Mouse (Mus musculus) lung, postnatal 0 days (tissue): ENCODE data around the gene Mpzl3. TPM values are rescaled to one million over a fixed set of nuclear protein-coding genes. Genes with fewer than 3 reads are reported as not detected.
A peak's percentile ranks its signal among the peaks of the same experiment; 100 is the strongest.

Source experiments
- ATAC-seq: fragments of 200-750 bp; cut with Nextera tagmentation; 2 replicates; pipeline ENCODE4 v1.8.0; 2017; ENCODE audit warnings: moderate library complexity
- DNase-seq: peaks from one replicate; pipeline ENCODE4 v3.0.0-alpha.2; 2016; ENCODE audit warnings: low spot score
- H3K27ac ChIP-seq: fragments of 300-500 bp; sonication (generic); 2 replicates; pipeline ENCODE4 v1.5.1; 2014; ENCODE audit warnings: antibody characterized with exemption, mild to moderate bottlenecking, low read length, mixed read lengths
- H3K27me3 ChIP-seq: fragments of 300-500 bp; sonication (generic); replicated peaks from 2 replicates; pipeline ENCODE4 v1.6.1; 2014; ENCODE audit warnings: low read length, mixed read lengths; ENCODE audit not compliant: insufficient read depth
- H3K36me3 ChIP-seq: fragments of 300-500 bp; sonication (generic); 2 replicates; pipeline ENCODE4 v1.6.1; 2014; ENCODE audit warnings: low read length, mixed read lengths; ENCODE audit not compliant: insufficient read depth
- H3K4me1 ChIP-seq: fragments of 300-500 bp; sonication (generic); 2 replicates; pipeline ENCODE4 v1.6.1; 2014; ENCODE audit warnings: antibody characterized with exemption, low read depth, low read length, mixed read lengths; ENCODE audit not compliant: insufficient read depth
- H3K4me2 ChIP-seq: fragments of 300-500 bp; sonication (generic); replicated peaks from 2 replicates; pipeline ENCODE4 v1.6.1; 2014; ENCODE audit warnings: low read depth, mild to moderate bottlenecking, low read length, moderate library complexity, mixed read lengths
- H3K4me3 ChIP-seq: fragments of 300-500 bp; sonication (generic); 2 replicates; pipeline ENCODE4 v1.5.1; 2014; ENCODE audit warnings: low read depth, low read length
- H3K9ac ChIP-seq: fragments of 300-500 bp; sonication (generic); replicated peaks from 2 replicates; pipeline ENCODE4 v1.6.1; 2014; ENCODE audit warnings: low read depth, mild to moderate bottlenecking
- H3K9me3 ChIP-seq: fragments of 300-500 bp; sonication (generic); 2 replicates; pipeline ENCODE4 v1.6.1; 2016; ENCODE audit warnings: low read length, mixed read lengths
- CTCF ChIP-seq: IDR thresholded peaks from 2 replicates; pipeline ENCODE4 v1.5.1; 2016; ENCODE audit warnings: antibody characterized with exemption, mild to moderate bottlenecking
- EP300 ChIP-seq: IDR thresholded peaks from 2 replicates; pipeline ENCODE4 v1.6.1; 2016; ENCODE audit warnings: antibody characterized with exemption, mild to moderate bottlenecking, control low read depth
- WGBS: fragments of 180-500 bp; shearing (Covaris S2); extraction: QIAGEN DNeasy Blood & Tissue Kit; methylation state at CpG from one replicate; pipeline ENCODE4 v1.1.7; 2014; 5-methylcytosine and 5-hydroxymethylcytosine counted together
- polyA plus RNA-seq: library from polyadenylated mRNA; unstranded; fragments of >200 nt; fragmentation: Nextera tagmentation; extraction: Ambion mirVana; gene quantifications from 2 replicates; pipeline ENCODE4 v1.2.1, GENCODE M21; 2015

Mpzl3 gene
- polyA plus RNA-seq, 1 experiment from 2014 or later = 2.0 TPM

GRCm38 (mm10) chr9:45103211-45103979 is 48.4 kb downstream of the Mpzl3 start:
- Histone ChIP-seq H3K27me3 (no peaks in the 10 kb centered on the region), H3K9me3 (no peaks in the 10 kb centered on the region), H3K4me1 (no peaks in the 10 kb centered on the region), H3K9ac (no peak overlapping the region), H3K27ac (no peak overlapping the region), H3K4me3 (no peak overlapping the region), H3K4me2 (no peak overlapping the region), H3K36me3 (no peaks in the 10 kb centered on the region)
- ATAC-seq (no peak), DNase-seq (peak; percentile 16)
- TF ChIP-seq CTCF = no peak
- no peak for TF ChIP-seq EP300
- WGBS = 39% methylated on average over 11 of the region's 11 CpGs

GRCm38 (mm10) chr9:45105596-45106374 is 50.8 kb downstream of the Mpzl3 start:
- no peaks in the 10 kb centered on the region for H3K27me3 ChIP-seq
- DNase-seq (no peak), ATAC-seq (no peak)
- no peak overlapping the region for H3K4me2 ChIP-seq
- no peak for TF ChIP-seq EP300
- no peak for TF ChIP-seq CTCF
- no peak overlapping the region for H3K4me3 ChIP-seq
- H3K27ac ChIP-seq = no peak overlapping the region
- no peaks in the 10 kb centered on the region for H3K9me3 ChIP-seq
- no peaks in the 10 kb centered on the region for H3K36me3 ChIP-seq
- no peak overlapping the region for H3K9ac ChIP-seq
- H3K4me1 ChIP-seq = no peaks in the 10 kb centered on the region
- 67% methylated on average over 2 of the region's 2 CpGs for WGBS

GRCm38 (mm10) chr9:45115706-45116105 is 60.7 kb downstream of the Mpzl3 start:
- Histone ChIP-seq H3K4me3 (no peak overlapping the region), H3K4me2 (peak overlapping the region; percentile 30; the same call in 1 of the 2 replicates), H3K36me3 (no peaks in the 10 kb centered on the region), H3K9ac (no peak overlapping the region), H3K27me3 (no peaks in the 10 kb centered on the region), H3K4me1 (no peaks in the 10 kb centered on the region; the same call in 1 of the 2 replicates), H3K9me3 (no peaks in the 10 kb centered on the region), H3K27ac (no peak overlapping the region)
- no peak for ATAC-seq
- WGBS = 6% methylated on average over 14 of the region's 14 CpGs
- peak; percentile 12 for DNase-seq
- TF ChIP-seq CTCF (no peak), EP300 (no peak)

GRCm38 (mm10) chr9:45116819-45117218 is 61.8 kb downstream of the Mpzl3 start:
- Histone ChIP-seq H3K27ac (no peak overlapping the region), H3K4me2 (no peak overlapping the region), H3K4me1 (no peaks in the 10 kb centered on the region; the same call in 1 of the 2 replicates), H3K27me3 (no peaks in the 10 kb centered on the region), H3K9me3 (no peaks in the 10 kb centered on the region), H3K4me3 (no peak overlapping the region), H3K36me3 (no peaks in the 10 kb centered on the region), H3K9ac (no peak overlapping the region)
- ATAC-seq = no peak
- peak; percentile 16 for DNase-seq
- 47% methylated on average over 9 of the region's 9 CpGs for WGBS
- TF ChIP-seq EP300 (no peak), CTCF (no peak)

- no peaks in the 10 kb centered on the region for H3K9me3 ChIP-seq
- H3K4me1 ChIP-seq = no peaks in the 10 kb centered on the region; the same call in 1 of the 2 replicates
- 0% methylated on average over 13 of the region's 13 CpGs for WGBS
- H3K4me3 ChIP-seq = peak within 1 kb of the TSS; percentile 25; the same call in 1 of the 2 replicates
- DNase-seq (peak; percentile 44), ATAC-seq (peak; percentile 21; the same call in 1 of the 2 replicates)
- H3K27me3 ChIP-seq = no peaks in the 10 kb centered on the region
- H3K27ac ChIP-seq = no peak within 1 kb of the TSS
- no peak within 1 kb of the TSS for H3K9ac ChIP-seq
- no peaks in the 10 kb centered on the region for H3K36me3 ChIP-seq
- TF ChIP-seq CTCF (no peak), EP300 (no peak)
- H3K4me2 ChIP-seq = peak within 1 kb of the TSS; percentile 37
Observed at GRCm38 (mm10) chr9:45117741-45118431, 62.9 kb downstream of the Mpzl3 start, which contains the start of gene Scn2b. TSS of gene Scn2b (plus strand) at chr9:45117782.

GRCm38 (mm10) chr9:45118552-45118951 is 63.6 kb downstream of the Mpzl3 start:
- Histone ChIP-seq H3K9me3 (no peaks in the 10 kb centered on the region), H3K4me3 (no peak overlapping the region), H3K4me1 (no peaks in the 10 kb centered on the region; the same call in 1 of the 2 replicates), H3K9ac (no peak overlapping the region), H3K36me3 (no peaks in the 10 kb centered on the region), H3K27ac (no peak overlapping the region), H3K27me3 (no peaks in the 10 kb centered on the region), H3K4me2 (peak overlapping the region; percentile 37; the same call in 1 of the 2 replicates)
- DNase-seq (no peak), ATAC-seq (no peak)
- 20% methylated on average over 10 of the region's 10 CpGs for WGBS
- TF ChIP-seq EP300 = no peak
- TF ChIP-seq CTCF = no peak
